Mouse (Mus musculus): ENCODE measurements at regions not wholly inside any gene's neighbourhood (a gene's known extent, or its start where the extent isn't known, plus 50 kb on each side); places are given as distances from the start of the nearest gene placed in this dataset.
"Not testable (repeated sequence)": the region's sequence is repeated elsewhere in the genome, so short reads cannot be mapped to it uniquely, and the experiment has no call there.

DNA sequence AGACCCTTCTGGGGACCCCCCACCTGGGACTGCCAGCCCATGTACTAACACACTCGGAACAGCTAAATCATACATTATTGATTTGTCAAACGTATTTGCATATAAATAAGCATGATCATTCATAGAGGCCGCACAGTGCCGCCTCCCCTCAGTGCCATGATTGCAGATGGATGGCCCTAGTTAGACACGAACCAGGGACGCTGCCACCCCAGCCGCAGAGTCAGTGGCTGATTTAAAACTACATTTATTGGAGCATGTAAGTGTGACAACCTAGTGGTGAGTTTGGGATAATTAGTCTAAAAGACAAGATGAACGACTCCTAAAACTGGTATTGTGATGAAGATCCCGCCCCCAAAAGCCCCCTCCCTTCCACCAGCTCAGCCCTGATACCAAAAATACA lies 138.3 kb upstream of the Top1 start:
- DNase-seq (ENCODE audit: low read depth, low spot score) = no peak

DNA sequence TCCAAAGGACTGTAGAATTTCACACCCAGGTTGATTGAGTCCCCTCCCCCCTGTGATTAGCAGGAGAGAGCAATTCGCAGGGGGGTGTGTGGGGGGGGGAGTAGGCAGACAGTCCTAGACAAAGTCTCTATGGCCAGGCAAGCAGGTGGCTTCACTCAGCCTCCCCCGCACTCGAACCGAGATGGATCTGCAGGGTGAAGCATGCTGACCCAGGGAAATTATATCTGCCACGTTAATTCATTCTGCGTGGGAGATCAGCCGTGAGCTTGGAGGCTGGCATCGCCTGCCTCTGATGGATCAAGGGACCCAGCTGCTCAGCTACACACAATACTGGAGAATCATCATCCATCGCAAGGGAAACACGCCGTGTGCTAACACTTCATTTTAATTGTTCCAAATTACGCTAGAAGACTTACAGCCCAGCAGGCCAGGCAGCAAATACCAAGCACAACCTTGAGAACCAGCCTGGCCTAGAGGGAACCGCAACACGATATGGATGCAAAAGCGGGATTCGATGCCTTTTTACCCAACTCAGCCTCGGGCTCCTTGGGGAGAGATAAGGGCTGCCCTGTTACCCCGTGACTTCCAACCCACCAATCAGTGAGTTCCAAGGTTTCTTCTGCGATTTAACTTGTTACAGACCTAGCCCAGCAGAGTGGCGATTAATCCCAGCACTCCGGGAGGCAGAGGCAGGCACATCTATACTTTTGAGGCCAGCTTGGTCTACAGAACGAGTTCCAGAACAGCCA lies 137.7 kb upstream of the Top1 start:
- DNase-seq (ENCODE audit: low read depth, low spot score) = no peak

DNA sequence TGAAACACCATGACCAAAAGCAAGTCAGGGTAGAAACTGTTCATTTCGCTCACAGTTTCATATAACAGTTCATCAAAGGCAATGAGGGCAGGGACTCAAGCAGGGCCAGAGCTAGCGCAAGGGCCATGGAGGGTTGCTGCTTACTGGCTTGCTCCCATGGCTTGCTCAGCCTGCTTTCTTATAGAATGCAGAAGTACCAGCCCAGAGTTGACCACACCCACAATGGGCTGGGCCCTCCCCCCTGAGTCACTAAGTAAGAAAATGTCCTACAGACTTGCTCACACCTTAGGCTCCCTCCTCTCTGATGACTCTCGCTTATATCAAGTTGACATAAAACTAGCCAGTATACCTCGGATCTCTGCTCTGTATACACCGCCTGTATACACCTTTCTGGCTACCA lies 135.5 kb upstream of the Top1 start:
- no peak for DNase-seq (ENCODE audit: low read depth, low spot score)

DNA sequence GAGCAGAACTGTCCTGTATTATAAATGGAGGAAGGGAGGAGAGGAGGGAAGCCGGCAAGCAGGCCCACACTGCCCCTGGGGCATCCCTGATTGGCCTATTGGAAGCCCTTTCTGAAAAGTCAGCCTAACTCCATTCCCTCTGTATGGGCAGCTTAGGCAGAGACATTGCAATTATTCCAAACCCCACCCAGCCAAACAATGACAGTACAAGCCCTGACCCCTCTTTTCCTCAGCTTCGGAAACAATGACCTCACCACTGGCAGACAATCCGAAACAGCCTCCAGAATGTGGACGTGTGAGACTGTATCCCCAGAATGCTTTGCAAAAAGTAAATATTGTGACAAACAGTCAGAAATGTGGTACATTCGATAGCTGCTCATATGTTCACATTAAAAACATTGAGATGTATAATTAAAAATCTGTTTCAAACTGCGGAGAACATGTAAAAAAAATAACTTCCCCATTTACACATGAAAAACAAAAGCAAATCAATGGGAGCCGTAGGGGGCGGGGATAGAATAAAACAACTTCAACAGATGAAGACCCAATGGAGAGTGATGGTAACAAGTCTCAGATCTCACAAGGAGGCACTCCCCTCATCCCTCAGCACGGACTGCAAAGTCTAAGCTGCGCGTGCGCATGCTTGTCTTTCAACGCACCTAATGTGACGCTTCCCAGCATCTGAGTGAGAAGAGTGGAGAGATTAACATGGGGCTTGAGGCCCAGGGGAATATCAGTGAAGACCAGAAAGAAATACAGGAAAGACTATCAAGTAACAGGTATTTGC lies 134.9 kb upstream of the Top1 start:
- no peak for DNase-seq (ENCODE audit: low read depth, low spot score)

DNA sequence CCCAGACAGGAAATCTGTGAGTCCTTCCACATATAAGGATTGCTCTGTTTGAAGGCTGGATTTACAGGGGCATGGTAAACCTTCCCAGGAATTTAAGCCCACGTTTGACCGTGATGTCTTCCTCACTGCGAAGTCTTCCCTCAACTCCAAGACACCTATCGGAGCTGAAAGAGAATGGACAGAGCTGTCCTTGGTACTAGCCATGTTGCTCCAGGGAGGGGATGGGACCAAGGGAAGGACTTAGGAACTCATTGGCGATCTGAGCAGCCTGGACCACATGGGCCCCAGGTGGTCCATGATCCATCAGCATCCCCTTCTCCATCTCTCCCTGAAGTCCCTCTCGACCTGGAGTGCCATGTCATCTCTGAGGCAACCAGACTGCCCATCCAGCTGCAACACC lies 130.1 kb upstream of the Top1 start:
- DNase-seq (ENCODE audit: low read depth, low spot score) = no peak

DNA sequence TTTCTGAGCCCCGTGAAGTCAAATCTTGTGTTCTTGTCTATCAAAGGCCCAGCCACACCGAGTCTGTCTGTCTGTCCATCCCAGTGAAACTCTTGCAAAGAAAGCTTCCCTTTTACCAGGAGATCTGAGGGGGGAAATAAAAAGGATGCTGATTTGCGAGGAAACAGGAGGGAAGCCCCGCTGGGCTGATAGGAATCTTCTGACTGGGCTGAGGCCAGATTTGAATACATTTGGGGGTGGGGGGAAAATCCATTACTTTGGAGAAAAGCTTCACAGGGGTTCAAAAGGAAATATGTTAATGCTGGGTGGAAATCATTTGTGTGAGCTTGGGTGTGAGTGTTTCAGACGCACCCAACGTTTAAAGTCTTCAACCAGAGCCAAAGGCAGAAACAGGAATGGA lies 129.2 kb upstream of the Top1 start:
- no peak for DNase-seq (ENCODE audit: low read depth, low spot score)

DNA sequence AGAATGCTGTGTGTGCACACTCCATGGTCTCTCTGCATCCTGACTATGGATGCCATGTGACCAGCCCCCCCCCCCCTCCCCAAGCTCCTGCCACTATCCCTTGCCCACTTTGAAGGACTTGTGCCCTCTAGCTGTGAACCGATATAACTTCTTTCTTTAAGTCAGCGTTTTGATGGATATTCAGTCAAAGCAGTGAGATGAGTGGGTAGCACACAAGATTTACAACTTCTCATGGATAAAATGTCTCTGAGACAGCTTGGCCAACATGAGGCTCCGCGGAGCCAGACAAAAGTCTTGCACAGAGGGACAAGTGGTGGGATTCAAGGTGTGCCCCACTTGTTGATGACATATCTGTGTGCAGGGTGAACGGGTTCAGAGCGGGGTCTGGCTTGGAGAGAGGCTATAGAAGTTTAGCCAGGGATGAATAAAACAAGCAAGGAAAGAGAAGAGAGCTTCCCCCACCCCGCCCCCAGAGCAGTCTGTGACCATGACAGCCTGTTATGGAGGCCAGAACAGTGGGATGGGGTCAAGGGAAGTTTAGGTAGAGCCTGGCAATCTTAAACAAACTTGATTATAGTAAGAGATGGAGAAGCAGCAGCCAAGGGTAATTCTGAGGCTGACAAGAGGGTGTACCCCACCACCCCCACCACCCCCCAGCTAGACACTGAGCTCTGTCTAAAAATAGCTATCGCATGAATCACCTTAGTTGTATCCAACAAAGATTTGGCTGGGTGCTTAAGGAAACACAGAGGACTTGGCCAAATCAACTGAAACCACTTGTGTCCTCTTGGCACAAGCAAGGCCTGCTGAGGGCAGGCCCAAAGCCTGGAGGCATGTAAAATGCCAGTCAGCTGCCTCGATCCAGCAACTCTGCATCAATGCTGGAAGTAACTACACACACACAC lies 120.1 kb upstream of the Top1 start:
- DNase-seq (ENCODE audit: low read depth, low spot score) = peak; percentile 98

DNA sequence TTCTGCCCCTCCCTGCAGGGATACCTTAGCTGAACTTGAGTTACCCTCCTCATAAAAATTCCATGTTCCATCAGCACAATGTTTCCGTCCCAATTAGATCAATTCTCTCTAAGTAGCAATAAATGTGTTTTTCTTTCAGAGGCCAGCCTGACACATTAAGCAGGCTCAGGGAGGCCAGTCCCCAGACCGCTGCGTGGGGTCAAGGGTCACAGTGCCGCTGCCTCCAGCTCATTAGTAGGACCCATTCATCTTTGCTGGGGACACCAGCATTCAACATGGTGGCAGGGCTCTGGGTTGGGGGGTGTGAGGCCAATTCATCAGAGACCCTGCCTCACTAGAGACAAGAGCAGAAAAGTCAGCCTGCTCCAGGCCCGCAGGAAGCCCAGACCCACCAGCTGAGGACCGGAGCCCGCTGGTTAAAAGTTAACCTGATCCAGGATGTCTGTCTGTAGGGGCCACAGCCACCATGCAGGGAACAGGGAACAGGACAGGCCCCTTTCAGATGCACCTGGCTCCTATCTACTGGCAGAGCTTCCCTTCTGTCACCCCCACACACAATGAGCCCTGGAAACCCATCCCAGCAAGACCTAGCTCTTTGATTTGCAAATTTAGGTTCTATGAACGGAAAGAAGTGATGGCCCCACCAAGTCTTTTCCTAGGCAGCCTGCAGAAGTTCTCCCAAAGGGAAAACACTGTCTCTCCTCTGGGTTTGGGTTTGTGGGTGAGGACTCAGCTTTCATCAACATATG lies 119.1 kb upstream of the Top1 start:
- no peak for DNase-seq (ENCODE audit: low read depth, low spot score)

DNA sequence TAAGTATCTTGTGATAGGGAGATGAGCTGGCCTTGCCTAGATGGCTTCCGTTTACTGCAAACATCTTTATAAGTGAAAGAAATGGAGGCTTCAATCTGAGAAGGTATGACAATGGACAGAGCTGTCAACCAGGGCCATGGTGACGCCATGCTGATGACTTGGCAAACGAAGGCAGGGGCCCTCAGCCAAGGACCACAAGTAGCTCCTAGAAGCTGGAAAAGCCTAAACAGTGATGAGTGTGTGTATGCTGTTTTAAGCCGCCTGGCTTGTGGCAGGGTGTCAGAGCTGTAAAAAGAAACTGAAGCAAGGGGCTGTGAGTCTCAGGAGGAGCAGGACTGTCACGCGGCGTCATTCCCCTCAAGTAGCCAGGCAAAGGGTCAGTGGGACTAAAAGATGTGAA lies 116.4 kb upstream of the Top1 start:
- no peak for DNase-seq (ENCODE audit: low read depth, low spot score)

DNA sequence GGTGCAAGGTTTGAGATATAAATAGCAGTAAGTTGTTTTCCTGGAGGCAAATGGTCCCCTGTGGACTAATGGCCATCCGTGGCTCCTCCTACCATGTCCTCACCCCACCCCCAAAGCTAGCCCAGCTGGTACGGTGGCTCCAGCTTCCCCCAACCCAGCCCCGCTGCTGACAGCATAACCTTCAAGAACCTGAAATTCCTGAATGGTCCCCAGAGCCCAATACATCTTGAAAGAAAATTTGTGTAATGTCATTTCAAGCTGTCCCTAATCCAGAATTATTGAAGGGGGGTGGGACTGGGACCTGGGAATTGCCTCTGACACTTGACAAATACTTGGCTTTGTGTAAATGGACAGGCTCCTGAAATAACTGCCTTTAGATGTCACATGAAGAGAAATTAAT lies 115.3 kb upstream of the Top1 start:
- DNase-seq (ENCODE audit: low read depth, low spot score) = no peak

DNA sequence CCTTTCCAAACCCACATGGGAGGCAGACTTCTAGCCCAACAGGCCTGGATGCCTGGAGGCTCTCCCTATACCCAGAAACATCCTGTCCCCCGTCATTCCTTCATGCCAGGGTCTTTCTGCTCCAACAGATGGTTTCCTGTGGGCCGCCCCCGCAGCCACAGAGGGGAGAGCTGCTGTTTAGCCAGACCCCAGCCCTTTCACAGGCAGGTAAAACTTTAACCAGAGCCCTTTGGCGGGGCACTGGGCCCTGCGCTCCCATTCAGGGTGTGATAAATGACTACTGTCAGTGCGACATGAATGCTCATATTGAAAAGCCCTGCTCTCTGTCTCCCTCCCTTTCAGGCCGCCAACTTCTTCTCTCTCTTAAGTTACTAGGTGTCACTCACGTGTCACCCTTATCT lies 108.4 kb upstream of the Top1 start:
- no peak for DNase-seq (ENCODE audit: low read depth, low spot score)

DNA sequence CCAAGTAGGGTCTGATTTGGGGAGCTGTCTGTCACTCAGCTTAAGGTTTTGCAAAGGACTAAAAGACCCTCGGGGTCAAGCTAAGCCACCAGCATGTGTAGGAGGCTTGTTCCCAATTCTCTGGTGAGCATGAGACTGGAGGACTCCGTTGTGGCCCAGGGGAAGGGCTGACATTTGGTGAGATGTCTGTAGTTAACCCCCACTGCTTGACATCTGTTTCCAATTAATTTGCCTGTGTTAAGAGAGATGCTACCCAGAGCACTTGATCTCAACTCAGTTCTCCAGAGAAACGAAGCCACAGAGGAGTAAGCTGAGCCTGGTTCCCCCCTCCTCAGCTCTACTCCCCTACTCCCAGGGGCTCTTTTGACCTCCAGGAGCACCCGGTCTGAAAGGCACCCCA lies 100.2 kb upstream of the Top1 start:
- DNase-seq (ENCODE audit: low read depth, low spot score) = peak; percentile 74

DNA sequence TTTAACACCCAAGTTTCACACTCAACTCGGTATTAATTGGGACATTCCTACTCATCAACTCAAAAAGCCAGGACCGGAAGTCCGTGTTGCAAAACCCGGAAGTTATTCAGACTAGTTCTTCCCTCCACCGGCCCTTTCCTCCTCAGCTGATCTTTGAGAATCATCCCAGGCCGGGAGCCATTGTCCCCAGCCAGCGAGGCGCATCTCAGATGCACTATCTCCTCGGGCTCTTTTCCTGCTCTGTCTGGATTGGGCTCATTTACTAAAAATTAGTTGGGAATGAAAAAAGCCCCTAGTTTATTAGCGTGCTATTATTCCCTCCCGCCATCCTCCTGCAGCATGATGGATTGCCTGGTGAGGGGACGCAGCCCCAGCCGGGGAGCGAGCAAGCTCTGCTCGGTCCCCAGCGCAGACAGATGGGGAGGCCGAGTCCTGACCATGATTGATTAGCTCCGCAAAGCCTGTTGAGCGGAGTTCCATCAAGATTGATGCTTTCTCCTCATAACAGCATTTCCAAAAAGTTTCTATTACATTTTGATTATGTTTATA lies 93.5 kb upstream of the Top1 start:
- no peak for DNase-seq (ENCODE audit: low read depth, low spot score)

DNA sequence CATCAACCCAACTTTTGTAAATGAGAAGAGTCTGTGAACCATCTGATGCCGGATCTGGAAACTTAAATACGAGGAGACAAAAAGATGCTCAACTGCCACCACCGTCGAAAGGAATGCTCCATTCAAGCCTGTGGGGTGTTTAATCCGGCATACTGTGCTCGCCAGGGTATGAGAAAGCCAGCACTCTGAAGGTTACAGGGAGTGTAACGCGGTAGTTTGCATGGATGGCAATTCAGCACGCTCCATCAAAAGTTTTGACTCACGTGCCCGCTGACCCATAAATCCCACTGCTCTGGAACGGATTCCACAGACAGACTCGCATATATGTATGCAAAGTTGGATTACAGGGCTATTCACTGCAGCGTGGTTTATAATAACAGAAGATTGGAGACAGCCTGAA lies 84.0 kb upstream of the Top1 start:
- no peak for DNase-seq (ENCODE audit: low read depth, low spot score)

DNA sequence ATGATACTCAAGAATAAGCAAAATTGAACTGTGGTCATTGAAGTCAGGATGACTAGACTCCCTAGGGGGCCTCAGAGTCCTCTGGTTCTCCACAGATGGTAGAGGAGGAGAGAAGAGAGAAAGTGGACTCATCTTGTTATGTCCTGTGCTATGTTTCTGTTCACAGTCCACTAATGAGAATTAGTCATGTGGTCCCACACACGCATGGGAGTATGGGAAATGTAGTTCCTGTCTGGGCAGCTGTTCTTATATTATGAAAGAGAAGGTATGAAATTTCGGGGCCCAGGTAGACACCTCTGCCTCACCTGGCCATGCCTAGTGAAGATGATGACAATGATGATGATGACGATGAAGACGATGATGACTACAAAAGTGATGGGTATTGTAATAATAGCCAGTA lies 77.9 kb upstream of the Top1 start:
- DNase-seq (ENCODE audit: low read depth, low spot score) = no peak

DNA sequence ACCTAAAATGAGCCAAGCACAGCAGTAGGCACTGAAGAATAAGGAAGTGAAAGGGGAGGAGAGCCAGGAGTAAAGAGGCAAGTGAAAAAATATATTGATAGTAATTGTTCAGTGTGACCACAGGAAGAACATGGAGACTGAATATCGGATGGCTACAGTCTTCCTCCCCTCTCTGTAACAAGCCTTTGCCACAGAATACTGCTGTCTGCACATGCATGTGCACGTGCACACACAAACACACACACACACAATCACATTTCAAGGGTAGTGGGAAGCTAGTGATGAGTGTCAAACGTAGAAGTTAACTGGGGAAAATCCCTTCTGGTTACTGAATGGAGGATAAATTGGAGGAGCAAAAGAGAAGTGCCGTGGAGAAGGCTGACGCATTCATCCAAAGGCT lies 76.2 kb upstream of the Top1 start:
- no peak for DNase-seq (ENCODE audit: low read depth, low spot score)

DNA sequence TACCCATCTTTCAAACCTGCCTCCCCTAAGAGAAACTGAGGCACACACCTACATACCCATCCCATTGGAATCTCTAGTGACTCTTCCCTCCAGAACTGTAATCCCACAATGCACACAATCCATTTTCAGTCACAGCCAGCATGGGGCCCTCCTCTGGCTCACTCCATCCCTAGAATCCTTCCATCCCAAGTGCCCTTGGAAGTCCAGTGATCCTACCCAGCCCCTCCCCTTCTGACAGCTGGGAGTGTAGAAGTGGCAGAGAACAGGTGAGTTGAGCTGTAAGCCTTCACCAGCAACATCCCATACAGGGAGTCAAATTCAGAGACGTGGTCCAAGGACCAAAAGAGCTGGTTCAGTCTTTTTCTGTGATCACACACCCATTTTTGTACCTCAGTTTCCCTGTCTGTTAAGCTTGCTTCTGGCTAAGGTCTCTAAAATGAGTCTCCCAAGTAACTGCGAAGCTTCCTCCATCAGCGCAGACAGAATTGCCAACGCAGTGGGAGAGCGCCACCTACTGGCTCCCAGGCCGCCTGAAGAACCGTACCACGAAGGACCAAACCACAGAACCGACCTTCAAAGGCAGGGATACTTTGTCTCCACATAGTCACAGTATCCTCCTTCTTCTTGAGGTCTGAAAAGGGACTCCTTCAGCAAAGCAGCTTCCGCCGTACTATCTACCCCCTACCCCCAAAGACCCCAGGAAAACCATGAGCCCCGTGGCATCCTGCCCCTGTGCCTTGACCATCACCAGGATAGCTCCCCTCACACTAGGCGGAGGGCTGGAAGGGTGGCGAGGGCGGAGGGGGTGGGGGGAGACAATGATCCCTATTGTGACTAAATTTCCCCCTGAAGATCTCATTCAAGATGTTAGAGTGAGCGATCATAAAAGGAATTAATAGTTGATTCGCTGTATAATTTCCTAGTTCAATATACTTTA lies 67.0 kb upstream of the Top1 start:
- peak; percentile 88 for DNase-seq (ENCODE audit: low read depth, low spot score)

DNA sequence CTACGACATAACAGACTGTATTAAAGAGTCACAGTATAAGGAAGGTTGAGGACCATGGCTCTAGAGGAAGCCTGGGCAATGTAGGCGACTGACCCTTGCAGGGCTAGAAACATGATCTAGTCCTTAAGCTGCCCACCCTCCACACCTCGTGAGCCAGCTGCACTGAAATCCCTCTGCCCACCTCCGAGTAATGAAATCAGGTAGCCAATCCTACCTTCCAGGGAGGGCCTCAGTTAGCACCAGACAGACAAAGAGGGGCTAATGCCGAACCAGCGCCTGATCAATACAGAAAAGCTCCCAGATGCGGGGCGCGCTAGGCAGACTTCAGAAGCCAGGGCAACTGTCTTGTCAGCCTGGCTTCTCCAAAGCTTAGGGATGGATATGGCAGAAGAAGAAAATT lies 65.4 kb upstream of the Top1 start:
- no peak for DNase-seq (ENCODE audit: low read depth, low spot score)

DNA sequence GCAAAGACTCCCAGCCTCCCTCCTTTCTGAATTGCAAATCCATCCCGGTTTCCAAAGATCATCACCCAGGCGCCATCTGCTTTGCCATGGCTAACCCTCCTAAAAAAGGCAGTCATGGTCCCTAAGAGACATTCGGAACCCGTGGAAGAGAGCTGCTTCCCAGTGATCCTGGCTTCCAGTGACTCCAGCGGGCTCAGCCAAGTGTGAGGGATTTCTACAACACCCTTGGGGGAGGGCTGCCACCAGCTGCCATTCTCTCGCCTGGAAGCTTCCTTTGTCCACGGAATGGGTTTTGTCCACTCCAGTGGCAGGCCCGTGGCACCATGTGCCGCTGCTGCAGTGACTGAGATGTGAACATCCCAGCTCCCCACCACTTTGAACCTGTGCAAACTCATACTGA lies 64.7 kb upstream of the Top1 start:
- DNase-seq (ENCODE audit: low read depth, low spot score) = no peak

DNA sequence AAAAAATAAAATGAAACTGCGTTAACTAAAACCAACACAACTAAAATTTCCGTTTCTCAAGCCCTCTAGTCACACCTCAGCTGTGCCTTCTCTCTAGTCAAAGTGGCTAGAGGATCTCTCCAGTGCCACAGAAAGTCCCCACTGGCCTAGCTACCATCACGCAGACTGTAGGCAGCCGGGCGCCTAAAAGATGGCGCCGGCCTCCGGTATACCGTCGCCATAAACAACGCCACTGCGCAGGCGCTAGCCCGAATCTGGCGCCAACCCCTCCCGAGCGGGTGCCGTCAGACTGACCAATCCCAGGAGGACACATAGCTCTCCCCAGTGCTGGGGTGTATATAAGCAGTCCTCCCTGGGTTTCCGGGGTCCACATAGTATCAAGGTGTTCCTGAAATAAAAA lies 62.7 kb upstream of the Top1 start:
- not testable (repeated sequence) for DNase-seq (ENCODE audit: low read depth, low spot score)

All from 3T3-L1 (cell line).